Mouse (Mus musculus): ENCODE results near the gene Kmt2e. TPM values are rescaled to one million over a fixed set of nuclear protein-coding genes. Genes with fewer than 3 reads are reported as not detected.
"Not testable (repeated sequence)": the region's sequence is repeated elsewhere in the genome, so short reads cannot be mapped to it uniquely, and the experiment has no call there.

Gene Kmt2e
- polyA plus RNA-seq, 1 experiment from 2014 or later = 56.3 TPM

GRCm38 (mm10) chr5:23521645-23522044, 87.4 kb downstream of the Kmt2e start:
- CTCF ChIA-PET = interaction anchor here (0.8 to 3.5 kb wide), 3 partner anchors 10 to 45 kb away, joined by 4 to 13 read pairs (median 7); no protein-coding TSS in a partner anchor

DNA sequence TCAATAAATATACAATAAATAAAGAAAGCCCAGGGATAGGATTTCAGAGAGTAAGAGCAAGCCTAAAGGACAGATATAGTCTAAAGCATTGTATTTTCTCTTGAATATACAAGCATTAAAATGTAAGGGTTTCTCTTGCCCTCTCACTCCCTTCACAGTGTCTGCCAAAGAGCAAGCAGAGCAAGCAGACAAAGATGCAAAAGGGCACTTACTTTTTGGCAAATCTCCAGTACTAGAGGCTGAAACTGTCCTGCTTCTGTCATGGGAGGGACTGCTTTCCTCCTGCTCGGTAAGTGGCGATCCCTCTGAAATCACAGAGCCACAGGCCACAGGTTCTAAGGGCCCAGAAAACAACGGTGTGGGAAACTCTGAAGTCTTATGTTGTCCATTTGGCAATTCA, 89.7 kb downstream of the Kmt2e start:
- in situ Hi-C loops (cut with MboI; ENCODE audit: low pct_unique_long_range_greater_than_20kb) = no loop called here
- ATAC-seq (no peak), DNase-seq (ENCODE audit: low read depth, low spot score) (no peak)
- ChIA-PET POLR2A (no interaction called here), CTCF (interaction anchor here (1.1 to 3.5 kb wide), 5 partner anchors 8 to 68 kb away, joined by 3 to 13 read pairs (median 3); no protein-coding TSS in a partner anchor)
- no peak for TF ChIP-seq CTCF (IDR thresholded peaks at IDR 0.05)
- no peaks in the 10 kb centered on the region for H3K27me3 ChIP-seq

More at GRCm38 (mm10) chr5:23521645-23522044, 87.4 kb downstream of the Kmt2e start:
- in situ Hi-C loops (cut with MboI; ENCODE audit: low pct_unique_long_range_greater_than_20kb) = no loop called here
- ATAC-seq (no peak), DNase-seq (ENCODE audit: low read depth, low spot score) (no peak)
- no peak for TF ChIP-seq CTCF (IDR thresholded peaks at IDR 0.05)
- POLR2A ChIA-PET = interaction anchor here (1.2 kb wide), 1 partner anchor 14 kb away, joined by 4 read pairs; no protein-coding TSS in a partner anchor
- no peaks in the 10 kb centered on the region for H3K27me3 ChIP-seq

GRCm38 (mm10) chr5:23524621-23525020, 90.4 kb downstream of the Kmt2e start:
- ChIA-PET POLR2A (no interaction called here), CTCF (interaction anchor here (1.1 to 1.4 kb wide), 4 partner anchors 10 to 68 kb away, joined by 3 read pairs; no protein-coding TSS in a partner anchor)
- DNase-seq (ENCODE audit: low read depth, low spot score) (no peak), ATAC-seq (no peak)
- in situ Hi-C loops (cut with MboI; ENCODE audit: low pct_unique_long_range_greater_than_20kb) = no loop called here
- no peak for TF ChIP-seq CTCF (IDR thresholded peaks at IDR 0.05)
- H3K27me3 ChIP-seq = no peaks in the 10 kb centered on the region

- POLR2A ChIA-PET = no interaction called here
- ATAC-seq = no peak
- CTCF ChIA-PET = interaction anchor here (2.4 to 4.0 kb wide), 2 partner anchors 8 to 11 kb away, joined by 7 to 13 read pairs; no protein-coding TSS in a partner anchor
- no peak for TF ChIP-seq CTCF (IDR thresholded peaks at IDR 0.05)
- in situ Hi-C loops (cut with MboI; ENCODE audit: low pct_unique_long_range_greater_than_20kb) = no loop called here
- no peak for DNase-seq (ENCODE audit: low read depth, low spot score)
- H3K27me3 ChIP-seq = no peaks in the 10 kb centered on the region
These were observed 96.9 kb downstream of the Kmt2e start for GRCm38 (mm10) chr5:23531100-23531499.

GRCm38 (mm10) chr5:23531541-23532096, 97.4 kb downstream of the Kmt2e start:
- no peak for ATAC-seq
- in situ Hi-C loops (cut with MboI; ENCODE audit: low pct_unique_long_range_greater_than_20kb) = no loop called here
- TF ChIP-seq CTCF (IDR thresholded peaks at IDR 0.05) = no peak
- POLR2A ChIA-PET = no interaction called here
- H3K27me3 ChIP-seq = no peaks in the 10 kb centered on the region
- CTCF ChIA-PET = interaction anchor here (2.4 to 4.0 kb wide), 2 partner anchors 9 to 12 kb away, joined by 7 to 13 read pairs; no protein-coding TSS in a partner anchor
- DNase-seq (ENCODE audit: low read depth, low spot score) = no peak

- no peaks in the 10 kb centered on the region for H3K27me3 ChIP-seq
- in situ Hi-C loops (cut with MboI; ENCODE audit: low pct_unique_long_range_greater_than_20kb) = no loop called here
- ChIA-PET CTCF (interaction anchor here (0.7 to 1.5 kb wide), 3 partner anchors 8 to 38 kb away, joined by 3 read pairs; no protein-coding TSS in a partner anchor), POLR2A (no interaction called here)
- ATAC-seq (no peak), DNase-seq (ENCODE audit: low read depth, low spot score) (no peak)
- no peak for TF ChIP-seq CTCF (IDR thresholded peaks at IDR 0.05)
These were observed 101.5 kb downstream of the Kmt2e start for GRCm38 (mm10) chr5:23535692-23536091.

DNA sequence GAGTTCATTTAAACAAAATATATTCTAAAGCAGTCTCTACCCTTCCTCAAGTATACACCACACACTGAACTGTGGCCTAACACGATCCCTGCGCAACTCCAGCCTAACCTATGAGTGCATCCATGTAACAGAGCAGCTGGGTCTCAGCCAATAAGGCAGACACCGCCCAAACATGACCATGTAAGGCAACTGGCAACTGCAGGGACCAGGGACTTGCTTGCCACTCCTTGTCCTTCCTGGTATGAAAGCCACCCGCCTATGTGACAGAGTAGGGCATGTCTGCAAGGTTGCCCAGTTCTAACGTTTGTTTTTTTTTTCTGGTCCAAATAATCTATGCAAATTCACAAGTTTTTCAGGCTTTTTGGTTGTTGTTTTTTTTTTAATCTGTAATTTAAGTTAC, 117.4 kb downstream of the Kmt2e start:
- no peaks in the 10 kb centered on the region for H3K27me3 ChIP-seq
- ATAC-seq (no peak), DNase-seq (ENCODE audit: low read depth, low spot score) (no peak)
- in situ Hi-C loops (cut with MboI; ENCODE audit: low pct_unique_long_range_greater_than_20kb) = no loop called here
- CTCF ChIA-PET = interaction anchor here (1.7 kb wide), 1 partner anchor 9 kb away, joined by 6 read pairs; no protein-coding TSS in a partner anchor
- TF ChIP-seq CTCF (IDR thresholded peaks at IDR 0.05) = no peak
- POLR2A ChIA-PET = no interaction called here

DNA sequence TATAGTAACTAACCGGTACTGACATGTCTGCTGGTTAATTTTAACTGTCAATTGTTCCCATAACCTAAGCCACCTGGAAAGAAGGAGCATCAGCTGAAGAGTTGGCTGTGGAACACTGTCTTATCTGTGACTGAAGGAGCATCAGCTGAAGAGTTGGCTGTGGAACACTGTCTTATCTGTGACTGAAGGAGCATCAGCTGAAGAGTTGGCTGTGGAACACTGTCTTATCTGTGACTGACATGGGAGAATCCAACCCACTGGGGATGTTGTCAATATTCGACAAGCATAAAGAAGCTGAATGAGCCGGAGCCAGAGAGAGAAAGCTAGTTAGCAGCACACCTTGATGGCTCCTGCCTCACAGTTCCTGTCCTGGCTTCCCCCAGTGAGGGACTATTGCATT, 119.1 kb downstream of the Kmt2e start:
- H3K27me3 ChIP-seq; DNase-seq (ENCODE audit: low read depth, low spot score); in situ Hi-C loops (cut with MboI; ENCODE audit: low pct_unique_long_range_greater_than_20kb); POLR2A ChIA-PET; ATAC-seq: not testable (repeated sequence)
- CTCF ChIA-PET = interaction anchor here (1.7 kb wide), 1 partner anchor 11 kb away, joined by 6 read pairs; no protein-coding TSS in a partner anchor
